Mouse (Mus musculus) heart, adult 8-10 months (tissue): ENCODE data around the gene Synpo2. TPM values are rescaled to one million over a fixed set of nuclear protein-coding genes. Genes with fewer than 3 reads are reported as not detected.

ENCODE experiments used
- DNase-seq: peaks from one replicate; pipeline ENCODE4 v3.0.0; 2022; ENCODE audit warnings: low spot score
- total RNA-seq, 4 experiments: library from RNA; stranded (reverse); gene quantifications; 2 replicates each; pipeline ENCODE4 v1.2.4; 2022

Synpo2 gene
- total RNA-seq, 4 experiments from 2014 or later: 91.9 to 102 (median 100) TPM

DNA sequence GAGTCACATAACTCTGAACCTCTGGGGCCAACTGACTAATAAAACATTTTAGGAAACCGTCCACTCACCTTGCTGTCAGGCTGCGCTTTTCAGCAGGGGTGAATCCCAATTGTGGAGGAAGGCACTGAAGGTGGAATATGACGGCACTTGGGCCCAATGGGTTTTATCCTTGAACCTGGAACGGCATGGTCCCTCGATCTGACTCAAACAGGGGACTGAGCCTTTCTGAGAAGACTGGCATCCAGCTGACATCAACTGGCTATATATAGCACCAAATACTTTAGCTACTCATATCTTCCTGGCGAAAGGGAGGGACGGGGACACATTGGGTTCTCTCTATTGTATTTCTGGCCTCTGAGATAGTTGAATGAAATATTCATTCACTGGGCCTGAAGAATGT lies 201.2 kb downstream of the Synpo2 start, which contains the start of gene Myoz2:
Myoz2 (minus strand) TSS at position 264 of the 400 bp plus-strand sequence.
- peak; percentile 66 for DNase-seq

DNA sequence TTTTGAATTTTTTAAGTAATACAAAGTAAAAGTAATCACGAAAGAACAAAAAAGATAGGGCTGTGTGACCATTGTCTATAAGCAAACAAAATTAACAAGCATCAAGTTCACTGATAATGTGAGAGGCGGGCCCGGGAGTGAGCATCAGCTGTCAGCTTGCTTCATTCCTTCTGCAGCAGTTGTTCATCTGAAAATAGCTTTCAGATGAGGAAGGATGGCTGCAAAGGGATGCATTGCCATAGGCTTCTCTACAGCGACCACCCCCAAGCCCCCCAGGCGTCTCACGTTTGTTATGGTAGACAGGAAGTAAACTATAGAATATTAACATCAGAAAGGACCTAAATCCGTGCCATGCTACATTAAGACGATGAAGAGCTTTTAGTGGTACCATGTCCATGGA lies 202.1 kb downstream of the Synpo2 start:
- DNase-seq: no peak

Other genes starting within 250 kb of the Synpo2 start
- gene Myoz2, start 201.1 kb downstream of the Synpo2 start, total RNA-seq: 1,000 to 10,000 TPM; 1,494 to 1,679 (median 1,556) TPM
- 10 to 100 TPM; 31.1 to 37.7 (median 35.0) TPM for gene Sec24d, start 31.3 kb upstream of the Synpo2 start, total RNA-seq
- gene Mettl14, start 150.0 kb upstream of the Synpo2 start, total RNA-seq: 10 to 100 TPM; 11.4 to 13.1 (median 12.1) TPM
- gene Prss12, start 210.8 kb upstream of the Synpo2 start, total RNA-seq: under 1 TPM; 0.33 to 0.95 (median 0.64) TPM